Mouse (Mus musculus) thymus, postnatal 14 days (tissue): ENCODE data around the gene Gm6525.

ENCODE experiments used
- DNase-seq: peaks from one replicate; pipeline ENCODE4 v3.0.0; 2021

Gene Gm6525

GRCm38 (mm10) chr3:84173581-84174154, at the start of gene Gm6525:
Gene Gm6525, plus strand, starts transcription at chr3:84174104.
- DNase-seq, result no peak

DNA sequence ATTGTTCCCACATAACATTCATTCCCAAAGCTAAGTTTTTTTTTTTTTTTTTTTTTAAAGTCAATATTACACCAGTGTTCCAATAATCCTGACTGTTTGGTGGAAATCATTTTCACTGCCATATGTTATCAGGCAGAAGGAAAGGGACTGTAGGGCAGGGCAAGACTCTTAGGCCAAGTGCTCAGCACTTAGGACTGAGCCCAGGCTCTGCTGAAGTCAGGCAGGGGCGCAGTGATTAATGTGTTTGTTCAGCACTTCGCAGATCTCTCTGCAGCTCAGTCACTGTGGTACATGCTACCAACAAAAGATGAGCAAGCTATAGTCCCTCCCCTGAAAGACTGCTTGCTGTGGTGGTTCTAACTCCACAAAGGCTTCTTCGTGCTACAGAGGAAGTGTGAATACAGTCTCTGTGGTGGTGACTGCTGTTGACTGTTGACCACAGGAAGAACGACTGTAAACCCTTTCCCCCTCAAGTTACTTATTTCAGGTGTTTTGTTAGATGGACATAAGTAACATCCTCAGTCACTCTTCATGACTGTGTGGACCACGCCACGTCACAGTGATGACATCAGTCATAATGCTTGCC, 48.1 kb upstream of the Gm6525 start:
- DNase-seq, result no peak

GRCm38 (mm10) chr3:84126721-84127120, 47.2 kb upstream of the Gm6525 start:
- DNase-seq, result no peak

DNA sequence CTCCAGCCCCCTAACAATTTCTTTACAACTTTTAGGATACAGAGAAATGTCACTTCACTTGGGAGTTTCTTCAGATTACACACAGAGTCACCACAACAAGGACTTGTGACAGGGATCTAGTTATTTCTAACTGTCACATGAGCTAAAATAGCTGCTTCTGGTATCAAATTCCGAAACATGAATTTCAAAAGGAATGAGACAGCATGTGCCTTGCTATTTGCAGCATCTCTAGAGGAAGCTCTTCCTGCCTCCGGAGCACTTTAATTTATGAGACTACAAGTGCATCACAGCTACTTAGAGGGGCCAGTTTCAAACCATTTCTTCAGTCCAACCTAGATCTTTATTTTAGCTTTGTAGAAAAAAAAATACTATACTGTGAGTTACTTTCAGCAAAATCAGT, 46.5 kb upstream of the Gm6525 start:
- no peak for DNase-seq

GRCm38 (mm10) chr3:84128871-84129870, 44.7 kb upstream of the Gm6525 start:
- DNase-seq, result no peak

GRCm38 (mm10) chr3:84130776-84131175, 43.1 kb upstream of the Gm6525 start:
- DNase-seq, result no peak

GRCm38 (mm10) chr3:84131369-84131768, 42.5 kb upstream of the Gm6525 start:
- DNase-seq, result no peak

- DNase-seq, result no peak
Measured at GRCm38 (mm10) chr3:84135387-84135786, 38.5 kb upstream of the Gm6525 start.

DNA sequence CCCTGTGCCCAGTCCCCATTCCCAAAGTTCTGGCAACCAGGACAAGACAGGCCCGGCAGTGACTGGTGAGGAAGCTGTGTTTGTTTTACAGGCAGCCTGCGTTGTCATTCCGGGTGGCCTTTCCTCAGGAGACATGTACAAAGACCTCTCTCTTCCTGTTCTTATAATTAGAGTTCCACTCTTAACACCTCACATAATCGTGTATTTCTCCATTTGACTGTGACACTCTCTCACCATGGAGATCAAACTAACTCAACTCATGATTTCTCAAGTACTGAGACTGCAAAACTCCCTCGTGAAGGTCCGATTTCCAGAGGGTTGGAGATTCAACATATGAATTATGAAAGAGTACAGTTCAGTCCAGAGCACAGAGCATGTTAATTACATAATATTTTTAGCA, 38.0 kb upstream of the Gm6525 start:
- no peak for DNase-seq

GRCm38 (mm10) chr3:84136509-84136908, 37.4 kb upstream of the Gm6525 start:
- DNase-seq, result no peak

- no peak for DNase-seq
Measured at GRCm38 (mm10) chr3:84140947-84141346, 33.0 kb upstream of the Gm6525 start.

- no peak for DNase-seq
Measured at GRCm38 (mm10) chr3:84149831-84150230, 24.1 kb upstream of the Gm6525 start.

DNA sequence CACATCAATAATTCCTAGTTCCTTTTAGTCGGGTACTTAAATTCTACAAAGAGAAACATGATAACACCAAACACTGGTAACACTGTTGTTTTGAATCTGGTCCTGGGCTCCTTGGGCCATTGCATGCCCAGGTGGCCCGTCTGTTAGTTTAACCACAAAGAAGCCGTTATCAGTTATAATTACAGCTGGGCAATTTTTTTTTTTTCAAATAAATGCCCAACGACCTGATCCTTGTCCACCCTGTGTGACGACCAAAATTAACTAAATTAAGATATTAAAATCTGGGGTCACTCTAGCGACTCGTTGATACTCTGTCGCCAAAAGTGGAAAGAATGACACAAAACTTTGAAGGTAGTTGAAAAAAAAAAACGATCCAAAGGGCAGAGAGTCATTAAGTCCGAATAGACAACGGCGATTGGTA, 19.2 kb upstream of the Gm6525 start:
- DNase-seq, result no peak

- no peak for DNase-seq
Measured at GRCm38 (mm10) chr3:84155146-84155545, 18.8 kb upstream of the Gm6525 start.

DNA sequence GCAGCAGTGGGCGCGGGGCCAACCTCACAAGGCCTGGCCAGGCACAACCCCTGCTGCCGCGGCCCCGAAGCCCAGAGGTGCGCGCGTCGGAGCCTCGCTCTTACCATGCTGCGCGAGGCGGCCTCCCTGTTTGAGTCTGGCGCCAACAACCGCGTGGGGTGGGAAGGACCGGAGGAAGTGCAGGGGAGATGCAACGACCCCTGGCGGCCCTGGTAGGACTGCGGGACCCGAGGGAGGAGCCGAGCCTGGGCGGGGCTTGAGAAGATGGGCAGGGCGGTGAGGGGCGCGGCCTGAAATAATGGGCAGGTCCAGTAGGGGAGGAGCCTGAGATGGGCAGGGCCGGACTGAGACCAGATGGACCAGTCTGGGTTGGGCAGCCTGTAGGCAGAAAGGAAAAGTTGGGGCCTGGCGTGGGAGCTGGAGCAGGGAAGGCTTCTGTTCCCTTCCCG, 18.3 kb upstream of the Gm6525 start, which contains the start of gene Mnd1:
TSS of gene Mnd1 (minus strand) at position 229 of the 449 bp plus-strand sequence.
- DNase-seq, result peak; percentile 97

- DNase-seq, result peak; percentile 13
Measured at GRCm38 (mm10) chr3:84156105-84156504, 17.8 kb upstream of the Gm6525 start.

- DNase-seq, result no peak
Measured at GRCm38 (mm10) chr3:84157011-84157410, 16.9 kb upstream of the Gm6525 start.

DNA sequence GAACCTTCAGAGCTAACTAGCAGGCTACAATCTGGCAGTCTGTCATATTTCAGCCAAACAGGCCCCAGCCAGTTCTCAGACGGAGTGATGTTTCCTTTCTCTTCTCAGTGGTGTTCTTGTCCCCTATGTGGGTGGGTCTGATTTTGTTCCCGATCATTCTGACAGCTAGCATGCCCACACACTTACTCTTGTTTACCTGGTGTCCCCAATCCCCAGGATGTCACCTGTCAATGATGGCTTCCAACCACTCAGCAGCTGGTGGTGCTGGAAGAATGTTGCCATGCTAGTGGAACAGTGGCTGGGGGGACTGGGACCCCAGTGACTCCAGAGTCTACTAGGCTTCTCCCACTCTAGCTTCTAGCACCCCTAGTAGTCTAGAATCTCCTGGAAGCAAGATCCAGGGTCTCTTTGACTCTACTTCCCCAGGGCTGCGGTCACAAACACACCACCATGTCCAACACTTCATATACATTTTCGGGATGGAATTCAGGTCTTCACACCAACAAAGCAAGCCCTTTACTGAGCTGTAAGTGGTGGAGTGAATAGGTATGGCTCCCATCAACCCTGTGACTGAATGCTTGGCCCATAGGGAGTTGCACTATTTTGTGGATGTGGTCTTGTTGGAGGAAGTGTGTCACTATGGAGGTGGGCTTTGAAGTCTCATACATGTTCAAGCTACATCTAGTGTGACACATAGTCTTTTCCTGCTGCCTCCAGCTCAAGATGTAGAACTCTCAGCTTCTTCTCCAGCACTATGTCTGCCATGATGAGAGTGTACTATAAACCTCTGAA, 16.1 kb upstream of the Gm6525 start:
- DNase-seq, result no peak

GRCm38 (mm10) chr3:84165391-84165790, 8.5 kb upstream of the Gm6525 start:
- no peak for DNase-seq

GRCm38 (mm10) chr3:84166073-84166472, 7.8 kb upstream of the Gm6525 start:
- no peak for DNase-seq

DNA sequence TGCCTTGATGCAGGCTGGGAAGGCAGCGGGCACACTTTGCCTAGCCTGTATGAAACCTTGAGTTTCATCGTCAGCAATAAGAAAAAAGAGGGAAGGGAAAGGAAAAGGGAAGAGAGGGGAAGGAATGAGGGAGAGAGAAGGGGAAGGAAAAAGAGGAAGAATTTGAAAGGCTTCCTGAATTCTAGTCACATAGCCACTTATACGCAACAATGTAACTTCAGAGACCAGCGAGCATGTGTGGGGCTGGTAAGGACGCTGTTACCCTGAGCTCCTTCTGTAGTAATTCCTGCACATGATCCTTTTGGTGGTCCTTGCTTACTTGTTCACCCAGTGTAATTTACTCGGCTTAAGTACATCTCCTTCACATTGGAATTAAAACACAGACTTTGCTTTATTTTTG, 5.0 kb upstream of the Gm6525 start:
- DNase-seq, result no peak

- peak; percentile 20 for DNase-seq
Measured at GRCm38 (mm10) chr3:84169393-84170005, 4.4 kb upstream of the Gm6525 start.
